Mouse (Mus musculus) spleen, adult 2 months (tissue): Measurements from ENCODE around the gene Asgr1.

Experiments used
- CTCF ChIP-seq: fragments of 200-500 bp; IDR thresholded peaks from 2 replicates; pipeline ENCODE4 v1.5.1; 2011; ENCODE audit warnings: mild to moderate bottlenecking, inconsistent platforms; ENCODE audit not compliant: insufficient read depth, insufficient read length, insufficient replicate concordance; ENCODE audit errors: extremely low read depth
- POLR2A ChIP-seq: fragments of 200-500 bp; IDR thresholded peaks from 2 replicates; pipeline ENCODE4 v1.6.1; 2011; ENCODE audit warnings: low read depth, low read length, inconsistent platforms

DNA sequence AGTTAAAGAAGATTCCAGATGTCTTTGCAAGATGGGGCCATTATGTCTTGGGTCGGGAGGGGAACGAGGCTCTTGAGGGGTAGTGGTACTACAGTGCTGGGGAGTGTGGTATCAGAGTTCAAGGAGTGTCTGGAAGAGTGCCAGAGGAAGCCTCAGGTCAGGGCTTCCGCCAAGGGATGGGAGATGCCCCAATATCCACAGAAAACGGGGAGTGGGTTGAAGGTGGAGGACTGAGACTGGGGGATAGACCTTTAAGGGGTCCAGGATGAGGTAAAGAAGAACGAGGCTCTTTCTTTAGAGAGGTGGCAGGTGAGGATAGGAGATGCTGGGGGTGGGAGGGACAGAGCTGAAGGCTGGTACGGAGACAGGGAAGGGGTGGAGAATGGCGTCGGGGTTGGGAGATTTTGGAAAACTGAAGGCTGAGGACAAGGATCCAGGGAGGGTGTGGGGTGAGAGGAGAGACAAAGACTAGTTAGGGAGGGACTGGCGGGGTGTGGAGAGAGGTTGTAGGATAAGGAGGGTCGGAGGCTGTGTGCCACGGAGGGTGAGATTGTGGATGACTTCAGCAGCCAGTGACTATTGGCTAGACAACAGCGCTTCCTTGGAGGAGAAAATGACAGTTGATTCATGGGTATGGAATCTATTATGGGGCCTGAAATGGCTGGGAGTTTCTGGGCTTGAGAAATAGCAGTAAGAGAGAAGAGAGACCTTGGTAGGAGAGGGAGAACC is 25.3 kb upstream of the Asgr1 start:
- TF ChIP-seq CTCF (no peak), POLR2A (no peak)
